Mouse (Mus musculus) limb, embryonic 10.5 days (tissue): ENCODE measurements around the gene E2f2. TPM values are rescaled to one million over a fixed set of nuclear protein-coding genes. Genes with fewer than 3 reads are reported as not detected.

Source experiments
- DNase-seq: peaks from one replicate; pipeline ENCODE4 v3.0.0-alpha.2; 2017; ENCODE audit warnings: low spot score
- H3K27ac ChIP-seq: fragments of 300-500 bp; sonication (generic); 2 replicates; pipeline ENCODE4 v1.5.1; 2016; ENCODE audit warnings: mild to moderate bottlenecking
- H3K27me3 ChIP-seq: fragments of 300-500 bp; sonication (generic); 2 replicates; pipeline ENCODE4 v1.6.1; 2016; ENCODE audit warnings: low read depth, mild to moderate bottlenecking; ENCODE audit not compliant: poor library complexity, severe bottlenecking
- H3K36me3 ChIP-seq: fragments of 300-500 bp; sonication (generic); 2 replicates; pipeline ENCODE4 v1.6.1; 2016; ENCODE audit warnings: mild to moderate bottlenecking, moderate library complexity
- H3K4me1 ChIP-seq: fragments of 300-500 bp; sonication (generic); 2 replicates; pipeline ENCODE4 v1.6.1; 2016
- H3K4me3 ChIP-seq: fragments of 300-500 bp; sonication (generic); 2 replicates; pipeline ENCODE4 v1.5.1; 2016; ENCODE audit warnings: mild to moderate bottlenecking, moderate library complexity
- H3K9me3 ChIP-seq: fragments of 300-500 bp; sonication (generic); replicated peaks from 2 replicates; pipeline ENCODE4 v1.6.1; 2016; ENCODE audit warnings: mild to moderate bottlenecking
- WGBS: fragments of 180-500 bp; shearing (Covaris S2); methylation state at CpG from one replicate; pipeline ENCODE4 v1.1.7; 2016; 5-methylcytosine and 5-hydroxymethylcytosine counted together
- polyA plus RNA-seq: library from polyadenylated mRNA; unstranded; fragments of >200 nt; fragmentation: Nextera tagmentation; extraction: Ambion mirVana; gene quantifications from 2 replicates; pipeline ENCODE4 v1.2.1, GENCODE M21; 2016

Gene E2f2
- polyA plus RNA-seq, 1 experiment from 2014 or later: 7.3 TPM

DNA sequence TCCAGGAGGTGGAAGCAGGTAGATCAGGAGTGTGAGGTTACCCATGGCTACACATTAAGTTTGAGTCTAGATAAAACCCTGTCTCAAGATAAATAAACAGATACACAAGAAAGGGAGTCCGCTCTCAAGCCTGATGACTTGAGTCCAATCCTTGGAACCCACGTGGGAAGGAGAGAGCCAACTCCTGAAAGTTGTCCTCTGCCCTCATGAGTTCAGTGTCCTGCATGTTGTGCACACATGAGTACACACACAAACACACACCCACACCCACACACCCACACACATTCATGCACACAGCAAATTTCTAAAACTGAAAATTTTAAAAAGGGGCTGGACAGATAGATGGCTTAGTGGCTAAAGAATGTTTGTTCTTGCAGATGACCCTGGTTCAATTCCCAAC is 32.6 kb downstream of the E2f2 start:
- WGBS: 88% methylated on average over 2 of the region's 2 CpGs
- no peak overlapping the region for H3K27ac ChIP-seq
- peaks cover 54% of the 10 kb centered on the region for H3K27me3 ChIP-seq
- H3K36me3 ChIP-seq: no peaks in the 10 kb centered on the region
- DNase-seq: no peak
- peaks cover 29% of the 10 kb centered on the region for H3K4me1 ChIP-seq
- no peak overlapping the region for H3K4me3 ChIP-seq
- H3K9me3 ChIP-seq: no peaks in the 10 kb centered on the region

- Histone ChIP-seq H3K27me3 (peaks cover 48% of the 10 kb centered on the region), H3K27ac (peak within 1 kb of the TSS; percentile 80), H3K36me3 (no peaks in the 10 kb centered on the region), H3K4me1 (peaks cover 29% of the 10 kb centered on the region), H3K9me3 (no peaks in the 10 kb centered on the region), H3K4me3 (peak within 1 kb of the TSS; percentile 74)
- under 1% methylated on average over 51 of the region's 54 CpGs for WGBS
- DNase-seq: peak; percentile 100
Measured at GRCm38 (mm10) chr4:136206033-136206893, 34.1 kb downstream of the E2f2 start, which contains the start of gene Asap3. Asap3 (plus strand) TSS chr4:136206365.

GRCm38 (mm10) chr4:136206943-136207342 is 34.7 kb downstream of the E2f2 start:
- Histone ChIP-seq H3K27me3 (peaks cover 45% of the 10 kb centered on the region), H3K36me3 (no peaks in the 10 kb centered on the region), H3K4me1 (peaks cover 29% of the 10 kb centered on the region), H3K4me3 (peak overlapping the region; percentile 74), H3K27ac (0 out of 2 replicates have a peak overlapping the region, but pooled peaks have one; percentile 27), H3K9me3 (no peaks in the 10 kb centered on the region)
- WGBS: 3% methylated on average over 6 of the region's 6 CpGs
- DNase-seq: no peak

- H3K27me3 ChIP-seq: peaks cover 29% of the 10 kb centered on the region
- 78% methylated on average over 9 of the region's 9 CpGs for WGBS
Measured at GRCm38 (mm10) chr4:136210931-136211330, 38.7 kb downstream of the E2f2 start.

DNA sequence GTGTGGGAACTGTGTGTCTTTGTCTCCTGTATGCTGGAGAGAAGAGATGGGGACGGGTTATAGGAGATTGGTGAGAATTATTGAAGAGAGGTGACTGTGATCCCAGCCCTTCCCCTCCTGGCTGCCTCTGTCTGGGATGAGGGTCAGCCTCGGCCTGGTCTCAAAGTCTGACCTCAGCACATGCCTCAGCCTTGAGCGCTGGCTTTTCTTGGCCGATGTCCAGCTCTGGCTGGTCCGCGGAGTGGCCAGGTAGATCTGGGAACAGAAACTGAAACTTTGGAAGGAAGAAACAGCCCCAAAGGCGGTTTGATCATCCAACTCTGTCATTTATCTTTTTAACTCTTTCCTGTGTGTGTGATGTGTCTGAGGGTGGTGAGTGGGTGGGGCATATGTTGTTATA is 41.4 kb downstream of the E2f2 start:
- Histone ChIP-seq H3K27ac (no peak overlapping the region), H3K4me3 (no peak overlapping the region), H3K4me1 (peaks cover 11% of the 10 kb centered on the region), H3K36me3 (no peaks in the 10 kb centered on the region), H3K9me3 (no peaks in the 10 kb centered on the region), H3K27me3 (peaks cover 17% of the 10 kb centered on the region)
- no peak for DNase-seq
- 85% methylated on average over 7 of the region's 7 CpGs for WGBS

More at GRCm38 (mm10) chr4:136210931-136211330, 38.7 kb downstream of the E2f2 start:
- no peak for DNase-seq
- Histone ChIP-seq H3K4me1 (peaks cover 16% of the 10 kb centered on the region), H3K27ac (no peak overlapping the region), H3K9me3 (no peaks in the 10 kb centered on the region), H3K36me3 (no peaks in the 10 kb centered on the region), H3K4me3 (no peak overlapping the region)

DNA sequence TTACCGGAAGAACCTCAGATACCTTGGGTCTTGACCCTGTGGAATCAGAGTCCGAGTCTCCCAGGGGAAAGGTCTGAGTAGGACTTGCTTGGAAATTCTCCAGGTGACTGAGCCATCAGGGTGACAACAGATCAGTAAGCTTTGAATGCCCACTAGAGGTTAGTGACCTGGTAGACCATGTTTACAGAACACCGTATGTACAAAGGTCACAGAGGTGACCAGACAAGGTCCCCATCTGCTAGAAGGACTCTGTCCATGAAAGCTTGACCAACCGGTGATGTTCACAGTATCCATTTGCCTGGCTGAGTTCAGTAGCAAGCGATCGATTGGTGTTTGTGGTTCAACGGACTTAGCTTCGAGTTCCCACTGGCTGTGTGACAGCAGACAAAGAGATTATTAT is 42.6 kb downstream of the E2f2 start:
- no peaks in the 10 kb centered on the region for H3K36me3 ChIP-seq
- no peak overlapping the region for H3K27ac ChIP-seq
- no peak for DNase-seq
- peaks cover 22% of the 10 kb centered on the region for H3K27me3 ChIP-seq
- H3K4me1 ChIP-seq: peaks cover 21% of the 10 kb centered on the region
- H3K4me3 ChIP-seq: no peak overlapping the region
- H3K9me3 ChIP-seq: no peaks in the 10 kb centered on the region
- 92% methylated on average over 8 of the region's 8 CpGs for WGBS

DNA sequence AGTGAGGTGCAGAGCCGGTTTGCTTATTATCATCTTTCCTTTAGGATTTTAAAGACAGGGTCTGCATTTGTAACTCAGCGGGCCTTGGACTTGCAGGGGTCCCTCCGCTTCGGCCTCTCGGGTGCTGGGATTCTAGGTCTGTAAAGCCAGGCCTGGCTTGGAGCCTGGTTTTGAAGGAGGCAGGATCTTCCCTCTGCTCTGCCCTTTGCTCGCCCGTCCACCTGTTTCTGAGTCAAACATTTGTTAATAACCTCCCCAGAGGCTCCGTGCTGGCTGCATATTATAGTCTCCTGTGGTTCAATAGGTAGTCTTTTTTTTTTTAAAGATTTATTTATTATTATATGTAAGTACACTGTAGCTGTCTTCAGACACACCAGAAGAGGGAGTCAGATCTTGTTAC is 43.4 kb downstream of the E2f2 start:
- Histone ChIP-seq H3K4me1 (peaks cover 29% of the 10 kb centered on the region), H3K27me3 (peaks cover 27% of the 10 kb centered on the region), H3K27ac (no peak overlapping the region), H3K9me3 (no peaks in the 10 kb centered on the region), H3K36me3 (no peaks in the 10 kb centered on the region), H3K4me3 (no peak overlapping the region)
- 92% methylated on average over 8 of the region's 8 CpGs for WGBS
- no peak for DNase-seq

GRCm38 (mm10) chr4:136217063-136217462 is 44.9 kb downstream of the E2f2 start:
- Histone ChIP-seq H3K36me3 (no peaks in the 10 kb centered on the region), H3K9me3 (no peaks in the 10 kb centered on the region), H3K27me3 (peaks cover 27% of the 10 kb centered on the region), H3K4me1 (peaks cover 35% of the 10 kb centered on the region), H3K27ac (no peak overlapping the region), H3K4me3 (no peak overlapping the region)
- 55% methylated on average over 10 of the region's 10 CpGs for WGBS
- no peak for DNase-seq

- DNase-seq: no peak
- WGBS: 16% methylated on average over 18 of the region's 18 CpGs
- H3K9me3 ChIP-seq: no peaks in the 10 kb centered on the region
- H3K4me1 ChIP-seq: peaks cover 39% of the 10 kb centered on the region
- H3K4me3 ChIP-seq: no peak overlapping the region
- H3K36me3 ChIP-seq: no peaks in the 10 kb centered on the region
- H3K27ac ChIP-seq: peak overlapping the region; percentile 1; the same call in 1 of the 2 replicates
- peaks cover 27% of the 10 kb centered on the region for H3K27me3 ChIP-seq
Measured at GRCm38 (mm10) chr4:136218595-136219214, 46.5 kb downstream of the E2f2 start.

DNA sequence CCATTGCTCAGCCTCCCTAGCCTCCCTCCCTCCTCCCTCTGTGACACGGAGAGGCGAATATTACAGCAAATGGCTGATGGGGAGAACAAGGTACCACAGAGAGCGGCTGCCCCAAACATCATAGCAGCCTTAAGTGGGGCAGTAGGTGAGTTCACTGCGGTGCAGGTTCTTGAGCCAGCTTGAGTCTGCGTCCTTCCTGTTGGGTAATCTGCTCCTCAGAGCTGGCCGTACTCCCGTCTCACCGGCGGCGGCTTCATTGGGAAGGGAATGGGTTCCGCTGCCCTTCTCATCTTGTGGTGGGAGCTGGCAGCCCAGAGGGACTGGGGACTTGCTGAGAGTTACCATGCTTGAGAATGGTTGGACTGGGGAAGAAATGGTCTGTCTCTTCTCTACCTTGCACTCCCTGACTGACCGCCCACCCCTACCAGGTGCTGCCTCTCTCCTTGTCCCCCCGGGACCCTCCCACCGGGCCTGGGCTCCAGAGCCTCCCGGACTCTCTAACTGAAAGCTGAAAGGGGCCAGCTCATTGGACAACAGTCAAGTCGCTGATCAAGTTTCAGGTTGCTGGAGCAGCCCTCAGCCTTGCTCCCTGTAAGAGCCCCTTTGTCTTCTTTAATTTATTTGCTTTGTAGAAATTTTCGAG is 48.1 kb downstream of the E2f2 start:
- Histone ChIP-seq H3K4me3 (peak overlapping the region; percentile 48), H3K4me1 (peaks cover 48% of the 10 kb centered on the region), H3K27me3 (peaks cover 27% of the 10 kb centered on the region), H3K27ac (peak overlapping the region; percentile 75), H3K9me3 (no peaks in the 10 kb centered on the region), H3K36me3 (no peaks in the 10 kb centered on the region)
- peak; percentile 72 for DNase-seq
- 5% methylated on average over 17 of the region's 17 CpGs for WGBS

GRCm38 (mm10) chr4:136223549-136224239 is 51.5 kb downstream of the E2f2 start:
- peaks cover 17% of the 10 kb centered on the region for H3K27me3 ChIP-seq
- H3K4me3 ChIP-seq: no peak overlapping the region
- H3K9me3 ChIP-seq: no peaks in the 10 kb centered on the region
- no peak overlapping the region; the same call in 1 of the 2 replicates for H3K27ac ChIP-seq
- no peaks in the 10 kb centered on the region for H3K36me3 ChIP-seq
- peaks cover 37% of the 10 kb centered on the region for H3K4me1 ChIP-seq
- DNase-seq: no peak
- WGBS: 76% methylated on average over 13 of the region's 13 CpGs

DNA sequence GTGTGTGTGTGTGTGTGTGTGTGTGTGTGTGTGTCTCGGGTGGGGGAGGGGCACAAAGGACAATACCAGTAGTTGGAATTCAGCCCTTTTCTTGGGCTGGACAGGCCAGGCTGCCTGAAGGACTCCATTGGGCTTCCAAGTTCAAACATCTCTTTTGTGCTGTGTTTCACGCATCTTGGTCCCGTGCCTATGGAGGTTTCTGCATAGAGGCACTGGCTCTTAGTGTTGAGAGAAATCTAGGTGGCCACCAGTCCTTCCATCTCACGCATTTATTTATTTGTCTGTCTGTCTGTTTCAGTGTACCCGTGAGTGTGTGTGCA is 52.0 kb downstream of the E2f2 start:
- Histone ChIP-seq H3K27me3 (peaks cover 12% of the 10 kb centered on the region), H3K4me3 (no peak overlapping the region), H3K4me1 (peaks cover 32% of the 10 kb centered on the region), H3K27ac (peak overlapping the region; percentile 16; the same call in 1 of the 2 replicates), H3K9me3 (no peaks in the 10 kb centered on the region), H3K36me3 (no peaks in the 10 kb centered on the region)
- WGBS: 77% methylated on average over 5 of the region's 5 CpGs
- no peak for DNase-seq
